Mouse (Mus musculus) adipocyte (in vitro differentiated cells): ENCODE results near the gene Tcp11x2.

Experiments
- DNase-seq: peaks from one replicate; pipeline ENCODE4 v3.0.0-alpha.2; 2016; ENCODE audit warnings: low spot score

Tcp11x2 gene

GRCm38 (mm10) chrX:135693633-135694032 is at the start of gene Tcp11x2:
TSS of gene Tcp11x2 (minus strand) at chrX:135693790.
- no peak for DNase-seq

DNA sequence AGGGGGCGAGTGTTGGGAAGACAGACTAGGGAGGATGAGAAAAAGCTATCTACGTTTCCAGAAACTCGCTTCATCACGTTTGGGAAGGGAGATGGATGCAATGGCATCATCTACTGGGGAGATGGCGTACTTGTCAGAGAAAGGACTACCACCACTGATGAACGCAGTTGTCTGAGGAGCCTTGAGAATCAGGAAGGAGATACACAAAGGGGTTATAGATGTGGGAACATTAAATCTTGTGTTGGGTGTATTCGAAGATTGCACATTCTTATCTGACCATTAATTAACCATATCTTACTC is 49.4 kb upstream of the Tcp11x2 start:
- no peak for DNase-seq

DNA sequence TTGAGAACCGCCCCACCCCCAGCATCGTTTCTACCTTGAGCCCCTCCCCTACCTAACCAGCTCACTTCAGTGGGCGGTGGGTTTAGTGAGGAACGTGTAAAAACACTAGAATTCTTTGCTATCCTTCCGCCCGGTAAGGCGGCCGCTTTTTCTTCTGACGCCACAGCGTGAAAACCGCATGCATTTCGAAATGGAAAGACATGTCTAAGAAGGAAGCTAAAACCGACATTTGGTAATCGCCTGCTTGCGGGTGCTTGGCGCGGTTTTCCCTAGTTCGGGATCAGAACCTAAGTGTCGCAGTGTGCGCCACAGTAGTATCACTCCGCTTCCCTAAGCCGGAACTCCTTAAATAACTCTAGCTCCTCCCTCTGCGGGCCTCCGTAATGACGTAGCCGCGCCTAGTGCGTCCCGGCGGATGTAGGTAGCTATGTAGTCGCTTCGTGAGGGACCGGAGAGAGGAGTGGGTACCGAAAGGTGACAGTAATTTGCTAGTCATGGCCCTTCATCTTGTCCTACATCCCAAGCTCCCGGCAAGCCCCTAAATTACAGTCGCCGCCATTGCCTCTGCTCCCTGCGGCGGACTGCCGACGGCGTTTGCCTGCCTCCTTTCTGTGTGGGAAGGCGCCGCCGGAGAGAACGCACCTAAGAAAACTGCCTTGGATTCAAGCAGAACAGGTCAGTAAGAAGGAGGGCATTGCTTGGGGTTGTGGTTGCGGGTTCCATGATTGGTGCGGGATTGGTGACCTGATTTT is 48.9 kb upstream of the Tcp11x2 start, which contains the start of the genes Armcx5 and Gprasp1:
TSS of gene Armcx5 (plus strand) at position 430 of the 752 bp plus-strand sequence.
TSS of gene Gprasp1 (plus strand) at position 430 of the 752 bp plus-strand sequence.
- DNase-seq = peak; percentile 89

DNA sequence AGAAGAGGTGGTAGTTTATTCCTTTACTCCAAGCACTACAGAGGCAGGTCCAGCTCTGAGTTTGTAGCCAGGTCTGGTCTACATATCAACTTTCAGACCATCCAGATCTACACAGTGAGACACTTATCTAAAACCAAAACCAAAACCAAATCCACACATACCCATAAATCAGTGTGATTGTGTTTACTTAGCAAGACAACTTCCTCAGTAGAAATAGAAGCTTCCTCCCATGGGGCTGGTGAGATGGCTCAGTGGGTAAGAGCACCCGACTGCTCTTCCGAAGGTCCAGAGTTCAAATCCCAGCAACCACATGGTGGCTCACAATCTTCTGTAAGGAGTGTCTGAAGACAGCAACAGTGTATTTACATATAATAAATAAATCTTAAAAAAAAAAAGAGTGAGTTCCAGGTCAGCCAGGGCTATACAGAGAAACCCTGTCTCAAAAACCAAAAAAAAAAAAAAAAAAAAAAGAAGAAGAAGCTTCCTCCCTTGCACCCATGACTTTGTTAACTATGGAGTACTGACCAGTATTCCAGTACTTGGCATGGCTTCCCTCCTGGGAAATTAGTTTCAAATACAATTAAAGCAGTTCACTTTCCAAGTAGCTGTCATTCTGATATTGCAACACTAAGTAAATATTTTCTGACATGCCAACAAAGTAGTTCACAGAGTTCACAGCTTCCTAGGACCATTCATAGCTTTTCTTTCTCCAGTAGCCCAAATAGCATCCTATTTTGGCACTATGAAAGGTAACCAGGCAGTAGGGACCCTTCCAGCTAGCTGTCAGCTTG is 45.3 kb upstream of the Tcp11x2 start:
- DNase-seq = peak; percentile 52

DNA sequence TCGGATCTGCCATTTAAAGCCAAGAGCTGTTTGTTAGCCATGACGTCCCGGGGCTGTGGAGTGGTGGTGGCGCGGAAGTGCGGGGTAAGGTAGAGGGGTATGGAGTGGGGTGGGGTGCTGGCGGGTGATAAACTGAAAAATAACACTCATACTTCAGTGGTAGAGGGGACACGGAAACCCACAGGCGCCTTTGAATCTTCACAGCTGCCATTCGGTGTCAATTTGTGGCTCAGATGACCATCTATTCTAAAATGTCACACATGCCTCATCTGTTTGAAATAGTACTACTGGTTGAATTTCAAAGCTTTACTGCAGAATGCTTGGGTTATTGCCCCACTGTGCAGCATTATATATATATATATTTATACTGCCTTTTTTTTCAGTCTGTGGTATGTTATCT is 31.6 kb upstream of the Tcp11x2 start, which contains the start of gene Tmsb15a:
TSS of gene Tmsb15a (minus strand) at position 101 of the 400 bp plus-strand sequence.
- no peak for DNase-seq

DNA sequence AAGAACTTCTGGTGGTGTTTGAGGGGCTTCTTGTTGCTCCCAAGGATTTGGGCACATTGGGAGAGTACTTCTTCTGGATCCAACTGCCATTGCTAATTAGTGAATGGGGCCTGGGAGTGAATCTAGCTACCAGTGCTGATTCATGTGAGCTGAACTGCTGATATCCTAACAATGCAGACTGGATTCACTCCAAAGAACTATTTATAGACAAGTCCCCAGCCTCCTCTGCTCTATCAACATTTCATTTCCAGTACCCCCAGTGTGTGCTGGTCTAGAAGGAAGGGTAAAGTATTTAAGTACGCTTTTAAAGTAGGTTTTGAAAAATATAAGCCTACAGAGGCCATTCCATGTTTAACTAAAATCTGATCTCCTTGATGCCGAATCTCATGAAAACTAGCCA is 19.3 kb upstream of the Tcp11x2 start:
- DNase-seq = no peak

DNA sequence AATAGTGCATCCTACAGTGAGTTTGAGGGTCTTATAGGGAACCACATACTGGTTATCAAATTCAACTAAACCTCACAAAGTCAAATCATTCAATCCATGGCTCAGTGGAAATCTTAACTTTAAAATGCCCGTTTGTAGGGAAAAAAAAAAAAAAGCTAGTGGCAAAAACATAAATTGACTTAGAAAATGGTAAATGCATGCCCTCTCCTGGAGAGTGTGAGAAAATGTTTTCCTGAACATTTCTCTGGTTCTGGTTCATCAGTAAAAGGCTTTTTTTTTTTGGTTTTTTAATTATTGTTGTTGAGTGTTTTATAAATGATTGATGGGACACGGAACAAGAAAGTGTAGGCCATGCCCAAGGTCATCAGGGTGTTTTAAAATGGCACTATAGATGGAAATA is 10.8 kb upstream of the Tcp11x2 start:
- DNase-seq = peak; percentile 6

DNA sequence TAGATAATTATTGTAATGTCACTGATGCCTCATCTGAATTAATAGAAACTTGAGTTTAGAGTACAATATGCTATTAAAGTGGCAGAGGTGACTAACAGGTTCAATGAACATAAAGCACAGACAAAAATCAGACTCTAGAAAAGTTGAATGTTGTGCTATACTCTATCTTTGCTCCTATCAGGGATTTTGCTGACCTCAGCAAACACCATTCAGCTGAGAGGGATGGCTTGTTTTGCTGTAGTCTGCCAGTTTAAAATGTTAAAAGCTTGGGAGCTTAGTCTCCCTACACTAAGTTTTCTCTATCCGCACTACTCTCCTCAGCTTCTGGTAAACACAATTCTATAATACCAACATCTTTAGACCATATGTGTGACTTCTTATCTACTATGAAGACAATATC is 9.5 kb upstream of the Tcp11x2 start:
- DNase-seq = no peak

- no peak for DNase-seq
These were observed 5.8 kb downstream of the Tcp11x2 start for GRCm38 (mm10) chrX:135687802-135688201.

- DNase-seq = no peak
These were observed 11.7 kb downstream of the Tcp11x2 start for GRCm38 (mm10) chrX:135681858-135682257.

- peak; percentile 15 for DNase-seq
These were observed 41.3 kb downstream of the Tcp11x2 start for GRCm38 (mm10) chrX:135652173-135652772.

DNA sequence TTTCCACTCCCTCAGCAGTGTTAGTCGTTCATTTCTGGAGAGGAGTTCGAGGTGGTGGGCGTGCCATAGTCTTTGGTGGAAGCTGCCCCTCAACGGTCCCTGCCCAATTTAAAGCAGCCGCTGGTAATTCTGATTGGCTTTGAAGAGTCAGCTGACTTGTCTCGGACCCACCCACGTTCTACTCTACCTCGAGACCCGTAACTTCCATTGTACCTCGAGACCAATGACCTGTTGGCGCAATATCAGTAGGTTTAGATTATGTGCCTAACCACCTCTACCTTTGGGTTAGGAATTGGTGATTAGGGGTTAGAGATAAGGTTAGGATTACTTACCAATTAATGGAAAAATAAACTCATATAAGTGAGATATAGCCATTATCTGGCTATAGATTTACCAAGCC is 66.0 kb downstream of the Tcp11x2 start, which contains the start of gene Prame:
TSS of gene Prame (minus strand) at position 101 of the 400 bp plus-strand sequence.
- DNase-seq = no peak
